Mouse (Mus musculus) olfactory bulb, adult 2 months (tissue): ENCODE data around the gene Pigb.

Experiments
- CTCF ChIP-seq: fragments of 200-500 bp; IDR thresholded peaks from 2 replicates; pipeline ENCODE4 v1.5.1; 2012; ENCODE audit warnings: low read depth, mild to moderate bottlenecking, low read length, moderate library complexity; ENCODE audit not compliant: insufficient read depth
- POLR2A ChIP-seq: fragments of 200-500 bp; IDR thresholded peaks from 2 replicates; pipeline ENCODE4 v1.6.1; 2012; ENCODE audit warnings: mild to moderate bottlenecking, low read depth, low read length, moderate library complexity; ENCODE audit not compliant: insufficient read depth

GRCm38 (mm10) chr9:72969874-72970273, 70.3 kb downstream of the Pigb start:
- TF ChIP-seq CTCF (no peak), POLR2A (no peak)
